Mouse (Mus musculus) C2C12 (cell line): ENCODE data around the gene Tspan3.

Source experiments
- CEBPB ChIP-seq: IDR thresholded peaks from one replicate; pipeline ENCODE4 v1.6.1; 2011; ENCODE audit warnings: low read depth, mild to moderate bottlenecking, control low read depth, moderate library complexity
- CTCF ChIP-seq: IDR thresholded peaks from one replicate; pipeline ENCODE4 v1.5.1; 2011; ENCODE audit not compliant: control insufficient read depth, insufficient read depth, insufficient read length
- MAX ChIP-seq: IDR thresholded peaks from one replicate; pipeline ENCODE4 v1.6.1; 2011; ENCODE audit warnings: mild to moderate bottlenecking, control low read depth
- MYOG ChIP-seq: IDR thresholded peaks from one replicate; pipeline ENCODE4 v1.6.1; 2011; ENCODE audit not compliant: control insufficient read depth, insufficient read length; ENCODE audit errors: extremely low read depth

GRCm38 (mm10) chr9:56107527-56107926, 57.8 kb downstream of the Tspan3 start:
- TF ChIP-seq MYOG (no peak), CTCF (no peak), CEBPB (no peak), MAX (no peak)
